Mouse (Mus musculus) kidney, embryonic 16.5 days (tissue): ENCODE measurements at regions not wholly inside any gene's neighbourhood (a gene's known extent, or its start where the extent isn't known, plus 50 kb on each side); places are given as distances from the start of the nearest gene placed in this dataset.
"Not testable (repeated sequence)": the region's sequence is repeated elsewhere in the genome, so short reads cannot be mapped to it uniquely, and the experiment has no call there.

Source experiments
- ATAC-seq: fragments of 200-750 bp; cut with Nextera tagmentation; 2 replicates; pipeline ENCODE4 v1.8.0; 2017; ENCODE audit warnings: moderate TSS enrichment; ENCODE audit not compliant: low FRiP score, low TSS enrichment
- H3K27ac ChIP-seq: fragments of 300-500 bp; sonication (generic); 2 replicates; pipeline ENCODE4 v1.5.1; 2014; ENCODE audit warnings: low read length
- H3K27me3 ChIP-seq: fragments of 300-500 bp; sonication (generic); 2 replicates; pipeline ENCODE4 v1.6.1; 2014; ENCODE audit warnings: low read length, control low read depth, mixed read lengths; ENCODE audit not compliant: insufficient read depth
- H3K36me3 ChIP-seq: fragments of 300-500 bp; sonication (generic); 2 replicates; pipeline ENCODE4 v1.6.1; 2014; ENCODE audit warnings: low read length, control low read depth, mixed read lengths; ENCODE audit not compliant: insufficient read depth
- H3K4me1 ChIP-seq: fragments of 300-500 bp; sonication (generic); 2 replicates; pipeline ENCODE4 v1.6.1; 2014; ENCODE audit warnings: low read length, control low read depth, mixed read lengths; ENCODE audit not compliant: insufficient read depth
- H3K4me2 ChIP-seq: fragments of 300-500 bp; sonication (generic); replicated peaks from 2 replicates; pipeline ENCODE4 v1.6.1; 2014; ENCODE audit warnings: low read depth, low read length
- H3K4me3 ChIP-seq: fragments of 300-500 bp; sonication (generic); 2 replicates; pipeline ENCODE4 v1.5.1; 2014; ENCODE audit warnings: mild to moderate bottlenecking, low read length
- H3K9ac ChIP-seq: fragments of 300-500 bp; sonication (generic); replicated peaks from 2 replicates; pipeline ENCODE4 v1.6.1; 2014; ENCODE audit warnings: low read length
- H3K9me3 ChIP-seq: fragments of 300-500 bp; sonication (generic); 2 replicates; pipeline ENCODE4 v1.6.1; 2016; ENCODE audit warnings: low read length, control low read depth
- WGBS: fragments of 180-500 bp; shearing (Covaris S2); extraction: QIAGEN DNeasy Blood & Tissue Kit; methylation state at CpG from one replicate; pipeline ENCODE4 v1.1.7; 2014; 5-methylcytosine and 5-hydroxymethylcytosine counted together

DNA sequence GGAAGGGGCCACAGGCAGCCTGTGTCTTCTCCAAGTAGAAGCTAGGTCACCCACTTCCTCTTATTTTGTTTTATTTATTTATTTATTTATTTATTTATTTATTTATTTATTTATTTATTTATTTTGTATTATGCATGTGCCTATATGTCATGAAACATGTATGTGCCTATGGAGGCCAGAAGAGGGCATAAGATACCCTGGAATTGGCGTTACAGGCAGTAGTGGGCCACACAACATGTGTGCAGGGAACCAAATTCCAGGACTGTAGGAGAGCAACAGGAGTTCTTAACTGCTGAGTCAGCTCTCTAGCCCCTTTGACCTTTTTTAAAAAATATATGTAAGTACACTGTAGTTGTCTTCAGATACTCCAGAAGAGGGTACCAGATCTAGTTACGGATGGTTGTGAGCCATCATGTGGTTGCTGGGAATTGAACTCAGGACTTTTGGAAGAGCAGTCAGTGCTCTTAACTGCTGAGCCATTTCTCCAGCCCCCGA, 97.3 kb downstream of the Gm9817 start:
- not testable (repeated sequence) for H3K4me1 ChIP-seq, H3K4me2 ChIP-seq, H3K27me3 ChIP-seq, H3K9me3 ChIP-seq, H3K4me3 ChIP-seq, ATAC-seq, H3K27ac ChIP-seq, H3K36me3 ChIP-seq, H3K9ac ChIP-seq
- WGBS: 98% methylated on average over 3 of the region's 3 CpGs

DNA sequence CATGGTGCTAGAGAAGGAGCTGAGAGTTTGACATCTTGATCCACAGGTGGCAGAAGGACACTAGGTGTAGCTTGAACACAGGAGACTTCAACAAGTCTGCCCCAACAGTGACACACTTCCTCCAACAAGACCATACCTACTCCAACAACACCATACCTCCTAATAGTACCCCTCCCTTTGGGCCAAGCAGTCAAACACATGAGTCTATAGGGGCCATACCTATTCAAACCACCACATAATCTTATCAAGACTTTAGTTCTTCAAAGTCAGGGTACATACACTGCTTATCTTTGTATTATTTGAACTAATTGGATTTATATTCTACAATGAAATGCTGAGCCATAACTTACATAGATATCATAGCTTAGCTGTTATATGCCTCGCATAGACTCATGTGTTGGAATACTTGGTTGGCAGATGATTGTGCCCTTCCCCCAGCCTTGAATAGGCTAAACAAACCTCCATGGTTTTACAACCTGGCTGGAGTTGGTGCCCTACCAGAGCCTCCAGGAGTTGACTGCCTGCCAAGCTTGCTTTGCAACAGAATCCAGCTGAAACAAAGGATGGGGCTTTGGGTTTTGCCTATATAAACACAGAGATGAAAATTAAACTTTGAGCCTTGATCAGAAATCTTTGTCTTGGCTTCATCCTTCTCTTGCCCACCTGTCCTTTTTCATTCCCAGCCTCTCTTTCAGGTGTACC, 103.2 kb downstream of the Gm9817 start:
- WGBS: 89% methylated on average over 1 of the region's 1 CpGs
- H3K4me3 ChIP-seq: no peak overlapping the region

DNA sequence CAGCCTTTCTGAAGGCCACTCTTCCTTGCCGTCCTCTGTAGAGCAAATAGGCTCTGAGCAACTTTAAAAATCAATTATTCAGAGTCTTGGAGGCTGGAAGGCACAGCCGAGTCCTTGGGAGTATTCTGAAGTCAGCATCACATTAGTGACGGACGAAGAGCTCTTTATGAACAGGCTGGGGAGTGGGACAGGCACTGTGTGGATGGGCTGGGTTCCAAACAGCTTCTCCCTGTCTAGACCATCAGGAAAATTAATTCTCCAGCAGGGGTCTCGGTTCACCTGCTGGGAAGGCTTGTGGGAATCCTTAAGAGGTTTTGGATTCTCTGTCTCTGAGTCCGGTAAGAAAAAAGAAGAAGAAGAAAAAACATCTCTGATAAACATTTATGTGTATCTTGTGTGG, 110.9 kb downstream of the Gm9817 start:
- 52% methylated on average over 6 of the region's 6 CpGs for WGBS
- Histone ChIP-seq H3K9me3 (no peaks in the 10 kb centered on the region), H3K4me2 (no peak overlapping the region), H3K4me1 (no peaks in the 10 kb centered on the region), H3K4me3 (no peak overlapping the region), H3K27me3 (no peaks in the 10 kb centered on the region), H3K9ac (no peak overlapping the region), H3K36me3 (no peaks in the 10 kb centered on the region), H3K27ac (no peak overlapping the region)
- ATAC-seq: no peak

More for the DNA sequence above, 103.2 kb downstream of the Gm9817 start:
- Histone ChIP-seq H3K27me3 (no peaks in the 10 kb centered on the region), H3K9me3 (no peaks in the 10 kb centered on the region), H3K4me1 (no peaks in the 10 kb centered on the region), H3K36me3 (no peaks in the 10 kb centered on the region), H3K9ac (no peak overlapping the region), H3K4me2 (no peak overlapping the region), H3K27ac (no peak overlapping the region)
- ATAC-seq: no peak

DNA sequence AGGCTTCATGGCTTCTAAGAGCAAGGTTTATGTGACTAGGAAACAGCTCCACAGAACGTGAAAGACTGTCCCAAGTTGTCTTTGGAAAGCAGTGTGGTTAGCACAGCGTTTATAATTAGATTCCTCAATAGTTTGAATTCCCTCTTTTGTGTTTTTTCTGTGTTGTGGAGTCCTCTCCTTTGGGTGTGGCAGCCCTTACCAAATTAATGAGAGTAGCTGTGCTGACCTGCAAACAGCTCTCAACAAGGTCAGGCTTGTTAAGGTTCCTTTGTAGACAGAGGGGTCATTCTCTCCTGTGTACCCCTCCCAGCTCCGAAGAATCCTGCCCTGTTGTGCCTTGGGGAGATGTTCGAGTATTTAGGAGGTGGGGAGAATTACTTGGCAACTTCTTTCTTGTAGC, 111.7 kb downstream of the Gm9817 start:
- H3K4me3 ChIP-seq: no peak overlapping the region

DNA sequence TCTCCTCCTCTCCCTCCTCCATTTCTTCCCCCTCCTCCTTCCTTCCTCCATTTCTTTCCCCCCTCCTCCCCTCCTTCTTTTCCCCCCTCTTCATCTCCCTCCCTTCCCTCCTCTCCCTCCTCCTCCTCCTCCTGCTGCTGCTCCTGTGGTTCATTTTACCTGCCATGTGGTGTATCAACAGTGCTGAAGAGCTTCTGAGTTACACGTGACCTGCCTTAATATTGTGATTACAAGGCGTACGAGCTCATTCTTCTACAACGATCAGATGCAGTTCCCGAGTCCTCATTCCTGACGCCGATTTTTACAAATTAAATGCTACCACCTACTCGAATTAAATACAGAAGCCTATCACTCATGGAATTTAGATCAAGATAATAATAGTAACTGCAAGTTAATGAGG, 113.6 kb downstream of the Gm9817 start:
- no peaks in the 10 kb centered on the region for H3K4me1 ChIP-seq
- H3K4me2 ChIP-seq: no peak overlapping the region
- H3K9ac ChIP-seq: no peak overlapping the region
- ATAC-seq: no peak
- H3K4me3 ChIP-seq: no peak overlapping the region
- H3K27ac ChIP-seq: no peak overlapping the region
- WGBS: 52% methylated on average over 8 of the region's 8 CpGs
- no peaks in the 10 kb centered on the region; the same call in 1 of the 2 replicates for H3K9me3 ChIP-seq
- H3K27me3 ChIP-seq: no peaks in the 10 kb centered on the region
- H3K36me3 ChIP-seq: no peaks in the 10 kb centered on the region

More for the DNA sequence above, 111.7 kb downstream of the Gm9817 start:
- ATAC-seq: no peak
- Histone ChIP-seq H3K27me3 (no peaks in the 10 kb centered on the region), H3K27ac (no peak overlapping the region), H3K36me3 (no peaks in the 10 kb centered on the region), H3K9ac (no peak overlapping the region), H3K4me2 (no peak overlapping the region), H3K9me3 (no peaks in the 10 kb centered on the region), H3K4me1 (no peaks in the 10 kb centered on the region)
- WGBS: 61% methylated on average over 4 of the region's 4 CpGs

DNA sequence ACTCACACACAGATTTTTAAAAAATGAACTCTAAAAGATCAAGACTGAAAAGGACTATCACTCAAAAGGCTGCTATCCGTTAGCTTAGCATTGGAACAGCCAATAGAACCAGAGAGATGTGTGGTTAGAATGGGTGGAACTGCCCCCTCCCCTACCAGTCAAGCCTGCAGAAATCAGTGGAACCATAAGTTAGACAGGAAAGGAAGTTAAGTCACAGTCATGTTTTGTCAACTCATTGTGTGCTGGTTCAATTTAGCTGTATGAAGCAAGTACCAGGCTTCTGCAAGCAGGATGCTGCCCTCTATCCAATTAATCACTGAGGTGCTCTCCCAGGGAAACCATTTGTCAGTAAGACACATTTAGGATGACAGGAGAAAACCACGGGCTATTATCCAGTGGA, 117.1 kb downstream of the Gm9817 start:
- WGBS: 48% methylated on average over 2 of the region's 2 CpGs
- no peak overlapping the region for H3K4me2 ChIP-seq
- H3K27me3 ChIP-seq: no peaks in the 10 kb centered on the region
- no peak overlapping the region for H3K27ac ChIP-seq
- no peak for ATAC-seq
- H3K4me3 ChIP-seq: no peak overlapping the region
- H3K9ac ChIP-seq: no peak overlapping the region
- H3K4me1 ChIP-seq: peaks cover 3% of the 10 kb centered on the region; the same call in 1 of the 2 replicates
- no peaks in the 10 kb centered on the region; the same call in 1 of the 2 replicates for H3K9me3 ChIP-seq
- no peaks in the 10 kb centered on the region for H3K36me3 ChIP-seq

DNA sequence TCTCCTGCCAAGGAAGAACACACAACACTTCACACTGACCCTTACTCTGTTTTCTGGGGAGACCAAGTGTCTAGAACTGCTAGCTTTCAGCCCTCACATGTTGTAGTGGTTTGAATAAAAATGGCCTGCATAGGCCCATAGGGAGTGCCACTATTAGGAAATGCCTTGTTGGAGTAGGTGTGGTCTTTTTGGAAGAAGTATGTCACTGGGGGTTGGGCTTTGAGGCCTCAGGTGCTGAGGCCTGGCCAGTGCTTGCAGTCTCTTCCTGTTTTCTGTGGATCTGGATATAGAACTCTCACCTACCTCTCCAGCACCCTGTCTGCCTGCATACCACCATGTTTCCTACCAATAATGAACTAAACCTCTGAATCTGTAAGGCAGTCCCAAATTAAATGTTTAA, 117.9 kb downstream of the Gm9817 start:
- H3K9me3 ChIP-seq: no peaks in the 10 kb centered on the region; the same call in 1 of the 2 replicates
- no peak overlapping the region for H3K4me2 ChIP-seq
- no peak overlapping the region for H3K4me3 ChIP-seq
- H3K9ac ChIP-seq: no peak overlapping the region
- H3K36me3 ChIP-seq: no peaks in the 10 kb centered on the region
- H3K27ac ChIP-seq: no peak overlapping the region
- no peak for ATAC-seq
- H3K27me3 ChIP-seq: no peaks in the 10 kb centered on the region
- H3K4me1 ChIP-seq: peaks cover 8% of the 10 kb centered on the region; the same call in 1 of the 2 replicates

DNA sequence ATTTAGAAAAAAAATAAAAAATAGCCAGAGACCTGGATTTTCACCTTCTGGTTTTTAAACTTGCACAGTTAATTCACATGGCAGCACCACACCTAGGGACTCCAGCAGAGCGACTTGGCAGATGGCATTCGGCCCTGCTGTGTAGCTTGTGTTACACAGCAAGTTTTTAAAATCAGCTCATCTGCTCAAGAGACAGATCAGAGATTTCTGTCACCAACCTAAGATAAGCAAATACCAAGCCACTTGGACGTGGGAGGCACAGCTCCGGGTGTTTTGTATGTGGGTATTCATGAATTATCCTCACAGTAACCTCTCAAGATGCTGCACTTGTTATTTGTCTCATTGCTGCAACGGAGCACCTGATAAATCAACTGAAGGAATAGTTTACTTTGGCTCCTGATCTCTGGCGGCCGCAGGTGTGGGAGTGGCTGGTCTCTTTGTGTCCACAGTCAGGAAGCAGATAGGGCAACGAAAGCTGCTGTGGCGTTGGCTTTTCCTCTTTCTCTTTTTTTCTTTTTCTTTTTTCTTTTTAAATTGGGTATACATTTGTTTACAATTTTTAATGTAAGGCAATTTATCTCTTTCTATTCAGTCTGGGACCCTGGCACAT, 122.1 kb downstream of the Gm9817 start:
- Histone ChIP-seq H3K4me3 (no peak overlapping the region), H3K27me3 (no peaks in the 10 kb centered on the region), H3K9me3 (no peaks in the 10 kb centered on the region; the same call in 1 of the 2 replicates), H3K4me2 (no peak overlapping the region), H3K9ac (no peak overlapping the region), H3K36me3 (no peaks in the 10 kb centered on the region), H3K4me1 (peaks cover 8% of the 10 kb centered on the region; the same call in 1 of the 2 replicates), H3K27ac (no peak overlapping the region)
- 30% methylated on average over 9 of the region's 9 CpGs for WGBS
- ATAC-seq: no peak

DNA sequence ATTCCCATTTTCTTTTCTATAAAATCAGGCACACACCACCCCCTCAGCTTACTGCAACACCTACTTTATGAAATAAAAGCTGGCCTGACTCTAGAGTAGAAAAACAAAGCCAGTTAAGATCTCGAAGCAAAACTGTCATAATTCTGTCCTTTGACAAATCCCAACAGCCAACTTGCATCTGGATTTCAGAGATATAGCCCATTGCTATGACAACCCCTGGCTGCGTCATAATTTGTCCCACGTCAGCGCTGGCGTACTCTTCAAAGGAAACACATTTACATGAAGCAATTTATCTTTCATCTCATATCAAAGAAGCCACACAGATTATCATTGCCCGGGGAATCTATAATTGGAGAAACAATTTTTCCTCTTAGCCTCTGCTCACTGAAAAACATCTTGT, 126.4 kb downstream of the Gm9817 start:
- Histone ChIP-seq H3K4me1 (peaks cover 8% of the 10 kb centered on the region; the same call in 1 of the 2 replicates), H3K4me2 (no peak overlapping the region), H3K9ac (no peak overlapping the region), H3K9me3 (no peaks in the 10 kb centered on the region), H3K27ac (no peak overlapping the region), H3K27me3 (no peaks in the 10 kb centered on the region), H3K36me3 (no peaks in the 10 kb centered on the region), H3K4me3 (no peak overlapping the region)
- WGBS: 57% methylated on average over 6 of the region's 6 CpGs
- no peak for ATAC-seq

DNA sequence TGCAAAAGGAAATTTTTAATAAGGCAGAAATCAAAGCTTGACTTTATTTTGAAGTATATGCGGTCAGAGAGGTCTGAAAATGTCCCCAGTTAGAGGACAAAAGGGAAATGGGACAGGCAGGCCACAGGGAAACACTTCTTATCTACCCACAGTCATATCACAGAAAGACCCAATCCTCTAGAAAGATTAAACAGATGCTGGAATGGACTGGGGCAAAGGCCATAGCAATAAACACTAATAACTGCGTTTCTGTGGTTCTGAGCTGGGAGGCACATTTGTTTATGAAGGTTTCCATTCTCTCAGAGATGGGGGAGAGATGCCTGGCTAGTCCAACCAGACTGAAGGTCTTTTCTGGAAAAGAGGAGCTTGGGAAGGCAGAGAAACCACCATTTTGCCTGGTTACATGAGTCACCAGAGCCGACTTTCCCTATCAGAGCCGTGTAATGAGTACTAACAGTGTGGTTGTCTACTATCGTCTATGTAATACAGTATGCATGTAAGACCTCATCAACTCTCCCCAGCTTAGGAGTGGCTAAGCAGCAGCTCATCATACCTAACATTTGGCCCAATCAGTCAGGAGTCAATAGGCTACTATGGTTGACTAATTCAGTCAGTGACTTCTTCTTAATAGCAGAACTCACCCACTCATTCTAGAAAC, 130.2 kb downstream of the Gm9817 start:
- H3K9me3 ChIP-seq: no peaks in the 10 kb centered on the region
- ATAC-seq: no peak
- 0 out of 2 replicates have a peak, but pooled peaks cover 3% of the 10 kb centered on the region for H3K4me1 ChIP-seq
- H3K4me2 ChIP-seq: no peak overlapping the region
- H3K36me3 ChIP-seq: no peaks in the 10 kb centered on the region
- H3K27me3 ChIP-seq: no peaks in the 10 kb centered on the region
- H3K9ac ChIP-seq: no peak overlapping the region
- H3K27ac ChIP-seq: no peak overlapping the region
- no peak overlapping the region for H3K4me3 ChIP-seq
- WGBS: 75% methylated on average over 5 of the region's 5 CpGs
